Mouse (Mus musculus) spleen, postnatal 36 days (tissue): ENCODE data around the gene Lcn12.

ENCODE experiments used
- DNase-seq, 2 experiments: peaks; one replicate each; pipeline ENCODE4 v3.0.0; 2022; ENCODE audit warnings: low spot score in 2 of 2, mixed read lengths in 1 of 2

Lcn12 gene

GRCm38 (mm10) chr2:25496462-25496861 lies 2.8 kb upstream of the Lcn12 start:
- DNase-seq: no peak

- DNase-seq: no peak
Measured at GRCm38 (mm10) chr2:25492988-25493387, 723 bp downstream of the Lcn12 start.

GRCm38 (mm10) chr2:25488671-25489068 lies 5.0 kb downstream of the Lcn12 start:
- DNase-seq: no peak

- no peak for DNase-seq
Measured at GRCm38 (mm10) chr2:25487965-25488670, 5.6 kb downstream of the Lcn12 start.

GRCm38 (mm10) chr2:25484901-25485647 lies 8.6 kb downstream of the Lcn12 start:
- no peak for DNase-seq

GRCm38 (mm10) chr2:25482969-25483368 lies 10.7 kb downstream of the Lcn12 start:
- peak; percentile 36 to 57 for DNase-seq

- no peak for DNase-seq
Measured at GRCm38 (mm10) chr2:25480541-25480940, 13.2 kb downstream of the Lcn12 start.

- no peak for DNase-seq
Measured at GRCm38 (mm10) chr2:25479551-25480311, 14.0 kb downstream of the Lcn12 start.

GRCm38 (mm10) chr2:25477967-25478675 lies 15.6 kb downstream of the Lcn12 start:
- no peak for DNase-seq

- no peak for DNase-seq
Measured at GRCm38 (mm10) chr2:25477541-25477940, 16.2 kb downstream of the Lcn12 start.

- DNase-seq: no peak
Measured at GRCm38 (mm10) chr2:25472550-25472949, 21.2 kb downstream of the Lcn12 start.

- no peak for DNase-seq
Measured at GRCm38 (mm10) chr2:25469969-25470368, 23.7 kb downstream of the Lcn12 start, which contains the start of gene Ptgds. Ptgds (minus strand) TSS chr2:25470046.

GRCm38 (mm10) chr2:25468962-25469915 lies 24.5 kb downstream of the Lcn12 start:
- DNase-seq: no peak

- DNase-seq: no peak
Measured at GRCm38 (mm10) chr2:25467606-25468303, 26.0 kb downstream of the Lcn12 start.

- DNase-seq: peak; percentile 86 to 88
Measured at GRCm38 (mm10) chr2:25465816-25466635, 27.7 kb downstream of the Lcn12 start.

GRCm38 (mm10) chr2:25465256-25465655 lies 28.5 kb downstream of the Lcn12 start:
- DNase-seq: no peak

- no peak for DNase-seq
Measured at GRCm38 (mm10) chr2:25463630-25464029, 30.1 kb downstream of the Lcn12 start.

GRCm38 (mm10) chr2:25461407-25461806 lies 32.3 kb downstream of the Lcn12 start:
- DNase-seq: no peak
